Mouse (Mus musculus): ENCODE results near the gene Sema3f.

Sema3f gene

GRCm38 (mm10) chr9:107660777-107661176 lies 49.5 kb downstream of the Sema3f start:
- no peak for DNase-seq (ENCODE audit: low spot score)

- no peak for DNase-seq (ENCODE audit: low spot score)
Measured at GRCm38 (mm10) chr9:107659961-107660360, 50.3 kb downstream of the Sema3f start.

GRCm38 (mm10) chr9:107659551-107659950 lies 50.7 kb downstream of the Sema3f start:
- no peak for DNase-seq (ENCODE audit: low spot score)

- no peak for DNase-seq (ENCODE audit: low spot score)
Measured at GRCm38 (mm10) chr9:107658096-107658495, 52.2 kb downstream of the Sema3f start.

GRCm38 (mm10) chr9:107657144-107657543 lies 53.1 kb downstream of the Sema3f start:
- DNase-seq (ENCODE audit: low spot score): no peak

GRCm38 (mm10) chr9:107654585-107654984 lies 55.7 kb downstream of the Sema3f start:
- no peak for DNase-seq (ENCODE audit: low spot score)

- no peak for DNase-seq (ENCODE audit: low spot score)
Measured at GRCm38 (mm10) chr9:107653474-107653873, 56.8 kb downstream of the Sema3f start.

- DNase-seq (ENCODE audit: low spot score): no peak
Measured at GRCm38 (mm10) chr9:107650708-107651481, 59.4 kb downstream of the Sema3f start.

- DNase-seq (ENCODE audit: low spot score): no peak
Measured at GRCm38 (mm10) chr9:107650225-107650624, 60.0 kb downstream of the Sema3f start.

- DNase-seq (ENCODE audit: low spot score): no peak
Measured at GRCm38 (mm10) chr9:107648767-107649166, 61.5 kb downstream of the Sema3f start.

- no peak for DNase-seq (ENCODE audit: low spot score)
Measured at GRCm38 (mm10) chr9:107646975-107647374, 63.3 kb downstream of the Sema3f start.

- peak; percentile 77 for DNase-seq (ENCODE audit: low spot score)
Measured at GRCm38 (mm10) chr9:107645577-107645976, 64.7 kb downstream of the Sema3f start.

- no peak for DNase-seq (ENCODE audit: low spot score)
Measured at GRCm38 (mm10) chr9:107645153-107645510, 65.1 kb downstream of the Sema3f start.

- peak; percentile 93 for DNase-seq (ENCODE audit: low spot score)
Measured at GRCm38 (mm10) chr9:107644495-107645152, 65.7 kb downstream of the Sema3f start.

GRCm38 (mm10) chr9:107643544-107644214 lies 66.6 kb downstream of the Sema3f start:
- DNase-seq (ENCODE audit: low spot score): no peak

GRCm38 (mm10) chr9:107641666-107642065 lies 68.6 kb downstream of the Sema3f start:
- no peak for DNase-seq (ENCODE audit: low spot score)

- DNase-seq (ENCODE audit: low spot score): no peak
Measured at GRCm38 (mm10) chr9:107640257-107640772, 70.0 kb downstream of the Sema3f start.

GRCm38 (mm10) chr9:107637070-107637469 lies 73.2 kb downstream of the Sema3f start:
- no peak for DNase-seq (ENCODE audit: low spot score)

- DNase-seq (ENCODE audit: low spot score): peak; percentile 96
Measured at GRCm38 (mm10) chr9:107635279-107636028, 74.8 kb downstream of the Sema3f start, which contains the start of gene Gnai2. Gnai2 (minus strand) TSS chr9:107635367.

GRCm38 (mm10) chr9:107634406-107635278 lies 75.6 kb downstream of the Sema3f start:
- DNase-seq (ENCODE audit: low spot score): no peak

Data from urinary bladder, postnatal 14 days (tissue).